Mouse (Mus musculus): ENCODE measurements around the gene Maco1.

- TF ChIP-seq CTCF (IDR thresholded peaks at IDR 0.05; ENCODE audit: low read depth) (no peak), EP300 (IDR thresholded peaks at IDR 0.05; ENCODE audit: low read depth) (no peak)
Observed at GRCm38 (mm10) chr4:134843566-134843965, 9.6 kb downstream of the Maco1 start.

All from heart, postnatal 0 days (tissue).